Mouse (Mus musculus): ENCODE results near the gene Pdf.
A peak's percentile ranks its signal among the peaks of the same experiment; 100 is the strongest.
"Not testable (repeated sequence)": the region's sequence is repeated elsewhere in the genome, so short reads cannot be mapped to it uniquely, and the experiment has no call there.

DNA sequence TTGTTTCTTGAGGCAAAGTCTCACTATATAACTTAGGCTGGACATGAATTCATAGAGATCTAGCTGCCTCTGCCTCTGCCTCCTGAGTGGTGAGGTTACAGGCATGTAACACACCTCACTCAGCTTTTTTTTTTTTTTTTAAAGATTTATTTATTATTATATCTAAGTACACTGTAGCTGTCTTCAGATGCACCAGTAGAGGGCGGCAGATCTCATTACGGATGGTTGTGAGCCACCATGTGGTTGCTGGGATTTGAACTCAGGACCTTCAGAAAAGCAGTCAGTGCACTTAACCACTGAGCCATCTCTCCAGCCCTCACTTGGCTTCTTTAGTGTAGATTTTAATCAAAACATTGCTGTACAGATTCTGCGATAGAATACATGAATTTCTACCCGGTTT is 52.1 kb downstream of the Pdf start:
- TF ChIP-seq POLR2A (IDR thresholded peaks at IDR 0.05; ENCODE audit: insufficient read depth, low read depth, low read length) = not testable (repeated sequence)
- TF ChIP-seq CTCF (IDR thresholded peaks at IDR 0.05) = peak; percentile 58

All from heart, adult 2 months (tissue).